Mouse (Mus musculus): Measurements from ENCODE around the gene St8sia1. TPM values are rescaled to one million over a fixed set of nuclear protein-coding genes. Genes with fewer than 3 reads are reported as not detected.

Gene St8sia1
- polyA plus RNA-seq, 1 experiment = 0.26 TPM

DNA sequence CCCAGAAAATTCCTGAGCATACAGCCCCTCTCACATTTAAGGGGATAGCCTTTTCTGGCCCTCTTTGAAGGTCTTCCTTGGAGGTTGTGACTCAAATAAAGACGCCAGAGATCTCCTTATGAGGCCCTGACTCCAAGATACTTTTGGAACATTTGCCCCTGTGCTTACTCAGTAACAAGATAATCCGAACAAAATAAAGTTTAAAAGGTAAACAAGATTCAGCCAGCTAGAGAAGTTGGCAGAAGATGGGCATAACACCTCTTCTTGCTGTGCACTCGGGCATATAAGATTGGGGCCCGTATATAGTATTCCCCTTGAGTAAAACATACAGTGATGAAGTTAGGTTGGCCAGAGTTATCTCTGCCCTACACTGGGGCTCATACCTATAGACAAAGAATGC is 104.3 kb downstream of the St8sia1 start:
- no peak for DNase-seq
- TF ChIP-seq POLR2A (IDR thresholded peaks at IDR 0.05; ENCODE audit: borderline replicate concordance, extremely low read depth, low read depth, low read length) (no peak), CTCF (IDR thresholded peaks at IDR 0.05; ENCODE audit: insufficient read depth, low read length) (no peak)
- no peaks in the 10 kb centered on the region for H3K4me1 ChIP-seq (ENCODE audit: control insufficient read depth, insufficient read depth, low read length)
- 78% methylated on average over 4 of the region's 4 CpGs for WGBS
- no peak overlapping the region for H3K4me3 ChIP-seq (replicated peaks; ENCODE audit: extremely low read depth, low read depth, low read length)

DNA sequence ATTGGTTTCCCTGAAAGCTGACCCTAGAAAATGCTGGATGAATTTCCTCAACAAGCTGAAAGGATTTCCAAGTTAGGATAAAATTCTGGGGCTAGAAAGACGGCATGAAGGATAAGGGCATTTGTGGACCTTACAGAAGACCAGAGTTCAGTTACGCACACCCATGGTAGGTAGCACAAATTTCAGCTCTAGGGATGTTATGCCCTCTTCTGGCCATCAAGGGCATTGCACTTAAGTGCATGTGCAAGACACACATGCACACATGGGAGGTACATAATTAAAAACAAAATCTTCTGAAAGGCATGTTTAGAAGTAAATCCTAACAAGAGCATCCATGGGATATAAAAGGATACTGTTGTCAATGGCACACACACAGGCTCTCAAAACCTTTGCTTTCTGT is 105.3 kb downstream of the St8sia1 start:
- Histone ChIP-seq H3K4me3 (replicated peaks; ENCODE audit: extremely low read depth, low read depth, low read length) (no peak overlapping the region), H3K4me1 (ENCODE audit: control insufficient read depth, insufficient read depth, low read length) (no peaks in the 10 kb centered on the region)
- no peak for TF ChIP-seq POLR2A (IDR thresholded peaks at IDR 0.05; ENCODE audit: borderline replicate concordance, extremely low read depth, low read depth, low read length)
- peak; percentile 21; the same call in 1 of the 2 replicates for TF ChIP-seq CTCF (IDR thresholded peaks at IDR 0.05; ENCODE audit: insufficient read depth, low read length)
- whole genome bisulfite sequencing = 97% methylated on average over 2 of the region's 2 CpGs
- DNase-seq = no peak

DNA sequence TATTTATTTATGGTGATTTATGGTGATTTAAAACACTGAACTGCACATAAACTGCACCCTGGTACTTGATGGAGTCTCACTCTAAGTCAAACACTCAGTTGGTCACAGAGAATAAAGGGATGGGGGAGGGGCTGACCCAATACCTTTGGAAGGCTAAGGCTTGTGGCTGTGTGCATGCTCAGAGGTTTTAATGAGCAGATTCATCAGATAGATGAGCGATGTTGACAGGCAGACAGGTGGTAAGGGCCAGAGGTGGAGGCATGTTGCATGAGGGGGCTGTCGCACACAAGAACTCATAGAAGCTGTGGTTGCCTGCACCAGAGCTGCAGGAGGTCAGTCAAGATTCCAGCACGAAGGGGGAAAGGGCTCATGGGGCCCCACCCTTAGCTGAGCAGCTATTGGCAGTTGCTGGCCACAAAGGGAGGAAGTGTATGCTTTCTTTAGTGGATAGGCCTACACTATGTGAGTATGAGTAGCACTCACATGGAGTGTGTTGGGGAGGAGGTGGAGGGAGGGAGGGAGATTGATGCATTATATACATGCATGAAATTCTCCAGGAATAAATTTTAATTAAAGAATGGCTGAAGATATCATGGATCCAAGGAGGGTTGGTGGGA is 107.9 kb downstream of the St8sia1 start:
- TF ChIP-seq POLR2A (IDR thresholded peaks at IDR 0.05; ENCODE audit: borderline replicate concordance, extremely low read depth, low read depth, low read length) (no peak), CTCF (IDR thresholded peaks at IDR 0.05; ENCODE audit: insufficient read depth, low read length) (no peak)
- Histone ChIP-seq H3K4me1 (ENCODE audit: control insufficient read depth, insufficient read depth, low read length) (no peaks in the 10 kb centered on the region), H3K4me3 (replicated peaks; ENCODE audit: extremely low read depth, low read depth, low read length) (no peak overlapping the region)
- 64% methylated on average over 3 of the region's 3 CpGs for WGBS
- no peak for DNase-seq

DNA sequence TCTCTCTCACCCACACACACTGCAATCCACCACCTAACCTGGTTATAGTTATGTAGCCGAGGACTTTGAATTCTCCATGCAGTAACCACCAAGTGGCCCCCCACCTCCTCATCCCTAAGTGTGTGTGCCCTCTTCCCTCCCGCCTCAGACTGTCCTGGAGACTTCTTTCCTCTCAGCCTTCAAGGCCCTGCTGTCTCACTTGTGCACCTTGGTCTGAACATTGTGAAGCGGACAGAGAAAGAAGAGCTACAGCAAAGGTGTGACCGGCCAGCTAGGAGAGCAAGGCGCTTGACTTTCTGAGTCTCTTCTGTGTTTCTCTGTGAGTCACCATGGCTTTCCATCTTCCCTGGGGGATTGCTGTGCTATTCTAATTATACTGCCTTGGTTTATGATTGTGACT is 108.5 kb downstream of the St8sia1 start:
- Histone ChIP-seq H3K4me3 (replicated peaks; ENCODE audit: extremely low read depth, low read depth, low read length) (no peak overlapping the region), H3K4me1 (ENCODE audit: control insufficient read depth, insufficient read depth, low read length) (no peaks in the 10 kb centered on the region)
- TF ChIP-seq CTCF (IDR thresholded peaks at IDR 0.05; ENCODE audit: insufficient read depth, low read length) (no peak), POLR2A (IDR thresholded peaks at IDR 0.05; ENCODE audit: borderline replicate concordance, extremely low read depth, low read depth, low read length) (no peak)
- WGBS = 87% methylated on average over 5 of the region's 5 CpGs
- no peak for DNase-seq

DNA sequence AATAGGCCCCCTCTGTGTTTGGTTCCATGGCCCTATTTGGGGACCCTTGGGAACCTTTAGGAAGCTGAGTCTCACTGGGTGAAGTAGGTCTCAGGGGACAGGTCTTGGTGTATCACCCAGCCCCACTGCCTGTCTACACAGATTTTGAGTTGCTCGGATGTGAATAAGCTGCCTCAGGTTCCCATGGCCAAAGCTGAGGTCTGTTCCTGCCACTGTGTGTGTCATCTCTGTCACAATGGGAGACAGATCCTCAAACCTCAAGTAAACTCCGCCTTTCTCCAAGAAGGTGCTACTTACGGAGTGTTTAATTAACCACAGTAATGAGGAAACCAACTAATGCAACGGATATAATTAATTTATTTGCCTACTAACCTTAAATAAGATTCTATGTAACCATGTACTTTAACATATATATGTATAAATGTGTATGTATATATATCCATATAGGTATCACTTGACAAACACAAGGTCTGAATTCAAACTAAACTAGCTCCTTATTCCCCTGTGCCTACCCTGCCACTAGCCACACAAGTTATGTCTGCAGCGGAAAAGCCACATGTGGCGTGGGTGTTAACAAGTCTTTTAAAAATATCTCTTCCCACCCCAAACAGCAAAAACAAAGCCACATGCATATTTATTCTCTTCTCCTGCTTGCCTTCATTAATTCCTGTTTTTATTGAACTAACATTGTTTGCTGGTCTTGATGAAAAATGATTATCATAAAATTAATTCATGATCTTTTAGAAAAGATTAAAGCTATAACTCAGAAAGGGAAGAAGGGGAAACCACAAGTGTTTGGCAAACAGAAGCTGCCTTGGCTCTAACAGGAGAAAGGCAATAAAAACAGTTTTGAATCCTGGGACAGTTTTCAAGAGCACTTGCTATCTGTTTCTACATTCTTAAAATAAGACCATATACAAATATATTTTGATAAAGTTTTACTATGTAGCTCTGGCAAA is 111.6 kb downstream of the St8sia1 start:
- Histone ChIP-seq H3K4me1 (ENCODE audit: control insufficient read depth, insufficient read depth, low read length) (no peaks in the 10 kb centered on the region), H3K4me3 (replicated peaks; ENCODE audit: extremely low read depth, low read depth, low read length) (no peak overlapping the region)
- TF ChIP-seq POLR2A (IDR thresholded peaks at IDR 0.05; ENCODE audit: borderline replicate concordance, extremely low read depth, low read depth, low read length) = no peak
- no peak for TF ChIP-seq CTCF (IDR thresholded peaks at IDR 0.05; ENCODE audit: insufficient read depth, low read length)
- DNase-seq = no peak
- WGBS = 77% methylated on average over 6 of the region's 6 CpGs

DNA sequence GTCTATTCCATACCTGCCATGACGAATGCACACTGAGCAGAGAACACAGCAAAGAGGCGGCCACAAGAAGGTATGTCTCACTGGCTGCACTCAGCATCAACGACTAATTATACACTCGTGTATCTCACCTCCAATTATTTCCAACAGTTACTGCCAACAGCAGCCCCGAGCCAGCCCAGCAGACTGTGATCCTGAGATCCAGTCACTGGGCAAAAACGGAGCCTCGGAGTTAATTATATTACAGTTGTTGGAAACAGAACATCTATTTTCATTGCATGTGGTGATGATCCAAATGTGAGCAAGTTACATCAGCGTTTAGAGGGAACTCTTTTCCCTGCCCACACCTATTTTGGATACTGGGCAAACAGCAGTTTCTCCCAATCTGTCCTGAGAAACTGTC is 113.8 kb downstream of the St8sia1 start:
- TF ChIP-seq POLR2A (IDR thresholded peaks at IDR 0.05; ENCODE audit: borderline replicate concordance, extremely low read depth, low read depth, low read length) (no peak), CTCF (IDR thresholded peaks at IDR 0.05; ENCODE audit: insufficient read depth, low read length) (no peak)
- Histone ChIP-seq H3K4me3 (replicated peaks; ENCODE audit: extremely low read depth, low read depth, low read length) (no peak overlapping the region), H3K4me1 (ENCODE audit: control insufficient read depth, insufficient read depth, low read length) (no peaks in the 10 kb centered on the region)
- no peak for DNase-seq
- WGBS = 73% methylated on average over 8 of the region's 8 CpGs

DNA sequence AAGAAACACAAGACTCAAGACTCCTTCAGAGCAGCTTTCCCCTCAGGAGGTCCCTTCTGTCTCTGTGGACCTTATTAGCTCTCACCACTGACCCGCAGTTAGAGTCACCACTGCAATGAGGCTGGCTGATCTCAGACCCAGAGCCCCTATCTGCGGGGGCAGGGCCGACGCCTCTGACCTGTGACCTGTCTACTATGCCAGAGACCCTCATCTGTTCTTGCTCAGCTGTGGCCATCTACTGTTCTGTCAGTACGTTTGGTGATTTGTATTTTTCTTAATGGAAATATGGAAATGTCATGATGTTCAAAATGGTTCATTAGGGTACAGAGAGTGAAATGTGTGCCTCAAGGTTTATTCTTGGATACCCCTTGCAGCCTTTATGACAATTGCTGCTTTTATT is 114.9 kb downstream of the St8sia1 start:
- no peak for DNase-seq
- Histone ChIP-seq H3K4me1 (ENCODE audit: control insufficient read depth, insufficient read depth, low read length) (no peaks in the 10 kb centered on the region), H3K4me3 (replicated peaks; ENCODE audit: extremely low read depth, low read depth, low read length) (no peak overlapping the region)
- TF ChIP-seq POLR2A (IDR thresholded peaks at IDR 0.05; ENCODE audit: borderline replicate concordance, extremely low read depth, low read depth, low read length) (no peak), CTCF (IDR thresholded peaks at IDR 0.05; ENCODE audit: insufficient read depth, low read length) (no peak)
- 62% methylated on average over 5 of the region's 5 CpGs for WGBS

DNA sequence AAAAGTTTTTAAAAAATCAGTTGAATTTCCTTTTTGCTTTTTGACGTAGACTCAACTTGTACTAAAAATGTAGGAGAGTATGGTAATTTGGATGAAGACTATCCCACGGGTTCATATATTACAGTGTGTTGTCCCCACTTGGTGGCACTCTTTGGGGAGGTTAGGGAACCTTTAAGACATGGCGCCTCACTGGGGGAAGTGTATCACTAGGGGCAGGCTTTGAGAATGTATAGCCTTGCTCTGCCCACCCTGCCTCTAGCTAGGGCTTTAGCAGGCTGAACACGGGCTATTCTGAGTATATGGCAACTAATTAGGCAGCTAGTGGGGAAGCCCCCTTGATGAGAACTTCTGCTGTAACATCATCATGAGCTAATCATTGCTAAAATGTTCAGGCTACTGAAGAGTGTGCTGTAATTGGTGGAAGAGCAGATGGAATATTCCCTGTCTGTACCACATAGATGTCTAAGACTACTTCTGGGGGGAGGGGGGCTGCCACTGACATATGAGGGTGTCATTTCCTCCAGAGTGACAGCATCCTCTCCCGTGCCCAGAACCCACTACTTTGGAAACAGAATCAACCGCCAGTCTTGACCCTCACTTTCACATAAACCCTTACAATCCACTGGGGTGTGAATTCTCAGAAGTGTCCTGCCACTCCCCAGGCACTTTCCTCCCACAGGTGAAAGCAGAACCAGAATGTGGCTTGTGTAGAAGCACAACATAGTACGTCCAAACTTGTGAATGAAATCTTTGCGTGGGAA is 116.2 kb downstream of the St8sia1 start:
- Histone ChIP-seq H3K4me1 (ENCODE audit: control insufficient read depth, insufficient read depth, low read length) (no peaks in the 10 kb centered on the region), H3K4me3 (replicated peaks; ENCODE audit: extremely low read depth, low read depth, low read length) (no peak overlapping the region)
- DNase-seq = no peak
- WGBS = 67% methylated on average over 8 of the region's 8 CpGs
- TF ChIP-seq POLR2A (IDR thresholded peaks at IDR 0.05; ENCODE audit: borderline replicate concordance, extremely low read depth, low read depth, low read length) (no peak), CTCF (IDR thresholded peaks at IDR 0.05; ENCODE audit: insufficient read depth, low read length) (no peak)

DNA sequence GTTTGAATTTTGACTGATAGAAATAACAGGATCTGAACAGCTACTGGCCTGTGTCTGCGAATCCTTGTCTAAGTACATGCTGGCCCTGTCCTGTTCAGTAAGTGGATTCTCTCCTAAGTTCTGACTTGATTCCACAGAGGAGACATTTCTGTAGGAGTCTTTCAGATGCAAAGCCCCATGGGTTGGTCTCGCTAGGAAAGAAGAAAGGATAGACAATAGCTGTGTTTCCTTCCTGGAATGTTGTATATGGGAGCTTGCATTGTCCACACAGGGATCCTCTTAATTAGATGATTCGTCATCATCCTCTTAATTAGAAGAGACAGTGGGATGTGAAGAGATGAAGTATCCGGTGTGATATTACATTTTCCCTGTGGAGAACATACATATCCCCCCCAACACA is 117.4 kb downstream of the St8sia1 start:
- Histone ChIP-seq H3K4me3 (replicated peaks; ENCODE audit: extremely low read depth, low read depth, low read length) (no peak overlapping the region), H3K4me1 (ENCODE audit: control insufficient read depth, insufficient read depth, low read length) (no peaks in the 10 kb centered on the region)
- WGBS = 76% methylated on average over 4 of the region's 4 CpGs
- no peak for DNase-seq
- TF ChIP-seq POLR2A (IDR thresholded peaks at IDR 0.05; ENCODE audit: borderline replicate concordance, extremely low read depth, low read depth, low read length) = no peak
- no peak for TF ChIP-seq CTCF (IDR thresholded peaks at IDR 0.05; ENCODE audit: insufficient read depth, low read length)

Data from lung, adult 2 months (tissue).